Mouse (Mus musculus) mature B cell (primary cell): Measurements from ENCODE around the gene Rhoc.
"Not testable (repeated sequence)": the region's sequence is repeated elsewhere in the genome, so short reads cannot be mapped to it uniquely, and the experiment has no call there.

ENCODE experiments used
- in situ Hi-C: fragments of 300-500 bp; cut with MboI; formaldehyde crosslinking; loops from 2 replicates; pipeline ENCODE4 v1.14.3; 2019

The Rhoc gene

GRCm38 (mm10) chr3:104788075-104788474 lies at the start of gene Rhoc:
Gene Rhoc, plus strand, starts transcription at chr3:104788375.
- in situ Hi-C loops, result no loop called here

GRCm38 (mm10) chr3:104741954-104742353 lies 46.2 kb upstream of the Rhoc start:
- in situ Hi-C loops, result no loop called here

GRCm38 (mm10) chr3:104743161-104743560 lies 45.0 kb upstream of the Rhoc start:
- in situ Hi-C loops, result no loop called here

GRCm38 (mm10) chr3:104743864-104744263 lies 44.3 kb upstream of the Rhoc start:
- in situ Hi-C loops, result no loop called here

- in situ Hi-C loops, result not testable (repeated sequence)
Observed at GRCm38 (mm10) chr3:104752845-104753244, 35.3 kb upstream of the Rhoc start.

GRCm38 (mm10) chr3:104758406-104758805 lies 29.8 kb upstream of the Rhoc start:
- in situ Hi-C loops, result no loop called here

GRCm38 (mm10) chr3:104758869-104759268 lies 29.3 kb upstream of the Rhoc start:
- in situ Hi-C loops, result no loop called here

GRCm38 (mm10) chr3:104762103-104762863 lies 25.9 kb upstream of the Rhoc start:
- in situ Hi-C loops, result not testable (repeated sequence)

GRCm38 (mm10) chr3:104765021-104765420 lies 23.2 kb upstream of the Rhoc start:
- in situ Hi-C loops, result no loop called here

- in situ Hi-C loops, result no loop called here
Observed at GRCm38 (mm10) chr3:104767141-104767540, 21.0 kb upstream of the Rhoc start.

- in situ Hi-C loops, result no loop called here
Observed at GRCm38 (mm10) chr3:104767716-104768115, 20.5 kb upstream of the Rhoc start.

GRCm38 (mm10) chr3:104769135-104769534 lies 19.0 kb upstream of the Rhoc start:
- in situ Hi-C loops, result no loop called here

- in situ Hi-C loops, result no loop called here
Observed at GRCm38 (mm10) chr3:104770035-104770434, 18.1 kb upstream of the Rhoc start.

- in situ Hi-C loops, result no loop called here
Observed at GRCm38 (mm10) chr3:104770918-104771317, 17.3 kb upstream of the Rhoc start.

- in situ Hi-C loops, result no loop called here
Observed at GRCm38 (mm10) chr3:104771460-104771859, 16.7 kb upstream of the Rhoc start.

GRCm38 (mm10) chr3:104773301-104773700 lies 14.9 kb upstream of the Rhoc start:
- in situ Hi-C loops, result no loop called here

GRCm38 (mm10) chr3:104777342-104777741 lies 10.8 kb upstream of the Rhoc start:
- in situ Hi-C loops, result no loop called here

- in situ Hi-C loops, result no loop called here
Observed at GRCm38 (mm10) chr3:104779949-104780348, 8.2 kb upstream of the Rhoc start.

GRCm38 (mm10) chr3:104780561-104781420 lies 7.4 kb upstream of the Rhoc start, which contains the start of gene Ppm1j:
Gene Ppm1j, plus strand, starts transcription at chr3:104781056.
- in situ Hi-C loops, result no loop called here

GRCm38 (mm10) chr3:104781471-104781903 lies 6.7 kb upstream of the Rhoc start, which contains the start of gene Fam19a3:
Gene Fam19a3, minus strand, starts transcription at chr3:104781840.
- in situ Hi-C loops, result no loop called here

- in situ Hi-C loops, result no loop called here
Observed at GRCm38 (mm10) chr3:104782061-104782681, 6.0 kb upstream of the Rhoc start.

- in situ Hi-C loops, result no loop called here
Observed at GRCm38 (mm10) chr3:104783971-104784500, 4.1 kb upstream of the Rhoc start.
